Mouse (Mus musculus) CD8-positive naive resting alpha-beta T cell, adult 2 months (primary cell): ENCODE data around the gene Akap10.
"Not testable (repeated sequence)": the region's sequence is repeated elsewhere in the genome, so short reads cannot be mapped to it uniquely, and the experiment has no call there.

Source experiments
- DNase-seq, 2 experiments: peaks; one replicate each; pipeline ENCODE4 v3.0.0; 2022; ENCODE audit warnings: low read depth in 2 of 2, low spot score in 2 of 2

Gene Akap10

GRCm38 (mm10) chr11:61930098-61930517 lies at the start of gene Akap10:
Akap10 (minus strand) TSS chr11:61930252.
- DNase-seq: peak; percentile 90 to 91

GRCm38 (mm10) chr11:61975783-61976182 lies 45.7 kb upstream of the Akap10 start:
- DNase-seq: no peak

GRCm38 (mm10) chr11:61974106-61974707 lies 44.2 kb upstream of the Akap10 start:
- DNase-seq: no peak

GRCm38 (mm10) chr11:61971441-61972221 lies 41.6 kb upstream of the Akap10 start:
- no peak for DNase-seq

DNA sequence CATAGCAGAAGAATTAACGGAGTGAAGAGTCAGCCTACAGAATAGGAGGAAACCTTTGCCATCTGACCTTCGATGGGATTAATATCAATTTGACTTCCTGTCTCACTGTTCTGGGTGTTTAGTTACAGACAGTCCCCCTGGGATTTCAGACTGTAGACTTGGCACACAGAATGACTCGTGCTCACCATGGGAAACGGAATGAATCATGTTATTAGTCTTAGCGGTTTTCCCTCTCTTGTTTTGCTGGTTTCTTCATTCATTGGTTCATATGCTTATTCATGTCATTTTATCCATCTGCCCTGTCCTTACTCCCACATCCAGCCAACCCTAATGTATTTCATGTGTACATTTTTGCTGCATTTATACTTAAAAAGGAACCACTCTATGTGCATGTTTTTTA lies 40.8 kb upstream of the Akap10 start:
- no peak for DNase-seq

DNA sequence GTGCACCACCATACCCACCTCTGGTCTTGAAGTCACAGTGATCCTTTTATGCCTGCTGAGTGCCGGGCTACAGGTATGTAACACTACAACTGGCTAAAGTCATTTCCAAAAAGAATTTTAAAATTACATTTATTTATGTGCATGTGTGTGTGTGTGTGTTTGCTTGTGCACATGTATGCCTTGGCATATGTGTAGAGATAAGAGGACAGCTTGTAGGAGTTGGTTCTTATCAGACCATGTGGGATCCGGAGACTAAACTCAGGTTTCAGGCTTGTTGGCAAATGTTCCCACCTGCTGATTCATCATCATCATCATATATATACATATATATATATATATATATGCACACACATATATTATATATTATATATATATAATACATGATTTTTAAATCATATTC lies 38.8 kb upstream of the Akap10 start:
- no peak for DNase-seq

GRCm38 (mm10) chr11:61967034-61967433 lies 37.0 kb upstream of the Akap10 start:
- DNase-seq: no peak

DNA sequence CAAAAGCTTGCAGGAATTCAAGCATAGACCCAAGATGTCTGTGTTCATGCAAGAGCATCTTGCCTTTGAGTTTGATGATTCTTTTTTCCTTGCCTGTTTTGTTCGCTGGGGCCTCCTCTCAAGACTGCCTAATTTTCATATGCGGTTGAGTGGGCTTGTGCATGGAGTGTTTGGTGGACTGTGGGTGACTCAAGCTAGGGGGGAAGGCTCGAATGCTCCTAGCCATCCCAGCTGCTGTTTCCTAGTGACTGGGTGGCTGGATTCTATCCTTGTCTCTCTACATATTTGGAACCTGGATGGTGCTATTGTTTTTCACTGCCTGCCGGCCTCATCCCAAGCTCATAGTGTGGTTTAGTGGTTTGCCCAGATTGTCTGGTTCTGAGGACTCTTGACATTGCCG lies 34.6 kb upstream of the Akap10 start:
- DNase-seq: no peak

- DNase-seq: no peak
These were observed 33.1 kb upstream of the Akap10 start for GRCm38 (mm10) chr11:61963193-61963592.

- DNase-seq: no peak
These were observed 32.6 kb upstream of the Akap10 start for GRCm38 (mm10) chr11:61962684-61963083.

DNA sequence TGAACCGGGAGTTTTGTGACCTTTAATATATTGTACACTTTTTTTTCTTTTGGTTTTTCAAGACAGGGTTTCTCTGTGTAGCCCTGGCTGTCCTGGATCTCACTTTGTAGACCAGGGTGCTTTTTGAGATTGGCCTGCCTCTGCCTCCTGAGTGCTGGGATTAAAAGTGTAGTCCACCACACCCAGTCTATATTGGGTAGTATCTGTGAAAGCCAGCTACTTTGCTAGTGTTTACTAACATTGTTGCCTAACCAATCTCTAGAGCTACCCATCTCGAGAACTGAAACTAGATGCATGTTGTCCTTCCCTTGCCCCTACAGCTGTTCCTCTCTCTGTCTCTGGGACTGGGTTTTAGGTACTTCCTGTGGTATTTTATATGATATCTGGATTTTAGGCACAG lies 30.0 kb upstream of the Akap10 start:
- DNase-seq: no peak

DNA sequence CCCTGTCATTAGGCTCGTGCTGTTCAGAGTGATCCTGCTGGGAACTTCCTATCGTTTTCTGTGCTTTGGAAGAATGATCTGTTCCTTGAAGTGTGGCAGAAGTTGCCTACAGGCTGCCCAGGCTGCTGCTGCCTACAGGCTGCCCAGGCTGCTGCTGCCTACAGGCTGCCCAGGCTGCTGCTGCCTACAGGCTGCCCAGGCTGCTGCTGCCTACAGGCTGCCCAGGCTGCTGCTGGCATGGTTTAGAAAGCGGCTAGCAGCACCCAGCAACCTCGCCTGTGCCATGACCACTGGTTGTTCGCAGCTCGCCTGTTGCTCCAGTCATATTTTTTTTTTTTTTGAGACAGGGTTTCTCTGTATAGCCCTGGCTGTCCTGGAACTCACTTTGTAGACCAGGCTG lies 28.7 kb upstream of the Akap10 start:
- DNase-seq: not testable (repeated sequence)

DNA sequence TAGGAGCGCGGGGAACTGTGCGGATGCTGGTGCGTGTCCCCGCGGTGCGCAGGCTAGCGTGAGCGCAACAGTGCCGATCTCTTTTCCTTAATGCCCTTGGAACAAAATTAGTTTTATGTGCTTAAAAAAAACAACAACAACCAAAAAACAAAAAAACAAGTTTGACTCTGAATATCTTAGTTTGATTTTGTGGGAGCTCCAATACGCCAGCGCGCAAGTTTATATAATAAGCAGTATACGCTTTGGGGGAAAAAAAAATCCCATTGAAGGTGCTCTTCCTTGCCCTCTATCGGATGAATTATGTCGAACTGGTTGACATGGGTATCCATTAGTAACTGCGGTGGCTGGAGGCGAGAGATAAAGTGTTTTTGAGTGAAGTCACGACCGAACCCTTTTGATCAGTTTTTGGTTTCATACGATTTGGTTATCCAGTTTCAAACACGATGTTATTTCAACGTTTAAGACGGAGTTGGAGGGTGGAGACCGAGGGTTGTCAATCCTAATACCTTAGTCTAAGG lies 27.3 kb upstream of the Akap10 start:
- no peak for DNase-seq

DNA sequence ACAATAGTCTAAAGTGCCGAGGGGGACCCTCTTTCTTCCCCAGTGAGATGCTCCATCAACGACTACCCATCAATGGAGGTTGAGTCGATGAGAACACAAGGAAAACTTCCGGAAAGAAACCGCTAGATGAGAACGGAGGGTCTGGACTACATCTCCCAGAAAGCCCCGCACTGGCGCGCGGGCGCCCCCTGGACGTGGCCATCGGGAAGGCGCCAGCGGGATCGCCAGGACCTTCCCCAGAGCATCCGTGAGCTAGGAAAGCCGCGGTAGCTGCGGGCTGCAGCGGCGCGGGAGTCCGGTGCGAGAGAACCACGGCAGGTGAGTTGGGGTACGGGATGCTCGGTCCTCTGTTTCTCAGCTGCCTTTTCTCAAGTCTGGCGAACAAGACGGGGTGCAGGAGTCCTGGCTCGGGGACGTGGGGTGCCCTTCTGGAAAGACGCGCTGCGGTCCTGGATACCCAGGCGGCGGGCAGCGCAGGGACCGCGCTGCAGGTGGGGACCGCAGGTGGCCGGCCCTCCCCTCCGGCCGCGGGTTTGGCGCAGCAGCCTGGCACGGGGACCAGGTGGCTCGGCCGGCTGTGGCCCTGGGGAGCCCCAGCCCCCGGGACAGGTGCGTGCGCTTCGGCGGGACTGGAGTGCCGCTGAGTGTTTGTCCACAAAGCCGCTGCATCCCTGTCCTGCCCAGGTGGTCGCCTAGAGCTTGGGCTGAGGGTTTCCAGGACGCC lies 26.7 kb upstream of the Akap10 start, which contains the start of gene Specc1:
Gene Specc1, plus strand, starts transcription at position 192 of the 724 bp plus-strand sequence.
- DNase-seq: peak; percentile 80 to 89

DNA sequence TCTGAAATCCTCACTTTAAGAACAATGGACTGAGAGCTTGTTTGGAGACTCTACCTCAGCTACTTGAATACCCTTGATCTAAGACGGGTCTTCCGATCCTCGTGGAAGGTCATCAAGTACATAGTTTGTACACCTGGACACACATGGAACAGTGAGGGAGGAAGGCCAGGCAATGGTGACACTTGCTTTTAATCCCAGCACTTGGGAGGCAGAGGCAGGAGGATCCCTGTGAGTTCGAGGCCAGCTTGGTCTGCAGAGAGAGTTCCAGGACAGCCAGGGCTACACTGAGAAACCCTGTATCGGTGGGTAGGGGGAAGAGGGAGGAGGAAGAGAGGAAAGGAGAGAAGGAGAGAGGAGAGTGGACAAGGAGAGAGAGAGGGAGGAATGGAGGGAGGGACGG lies 25.9 kb upstream of the Akap10 start:
- DNase-seq: no peak

DNA sequence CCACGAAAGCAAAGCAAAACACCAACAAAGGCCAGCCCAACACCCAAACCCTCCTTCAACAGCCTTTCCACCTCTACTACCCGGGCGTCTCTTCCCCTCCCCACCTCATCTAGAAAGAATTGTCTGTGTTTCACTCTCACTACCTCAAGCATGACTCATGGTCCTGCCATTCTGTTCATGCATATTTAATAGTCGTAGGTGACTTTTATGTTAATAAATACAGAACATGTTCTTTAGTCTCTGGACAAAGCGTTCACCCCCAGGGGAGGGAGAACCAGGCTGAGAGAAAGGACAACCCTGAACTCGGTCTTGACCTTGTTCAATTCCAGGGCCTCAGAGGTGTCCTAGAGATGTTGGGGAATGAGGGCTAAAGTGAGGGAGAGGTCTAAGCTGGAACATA lies 25.1 kb upstream of the Akap10 start:
- no peak for DNase-seq

DNA sequence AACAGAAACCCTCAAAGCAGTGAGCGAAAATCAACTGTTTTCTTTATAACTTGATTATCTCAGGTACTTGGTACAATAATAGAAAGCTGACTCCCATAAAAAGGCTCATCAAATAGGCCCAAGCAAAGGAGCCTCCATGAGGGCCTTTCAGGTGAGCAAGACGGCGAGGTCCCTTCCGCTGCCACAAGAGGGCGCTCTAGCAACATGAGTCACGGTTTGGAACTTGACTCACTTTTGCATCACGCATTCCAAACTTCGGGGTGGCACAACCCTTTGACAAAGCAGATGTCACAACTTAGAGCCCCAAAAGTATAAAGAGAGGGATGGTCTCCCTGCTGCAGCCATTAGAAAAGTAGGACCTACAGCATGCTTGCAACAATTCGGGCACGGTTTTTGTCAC lies 20.6 kb upstream of the Akap10 start:
- DNase-seq: peak; percentile 77 to 81

- peak; percentile 21 to 27 for DNase-seq
These were observed 19.3 kb upstream of the Akap10 start for GRCm38 (mm10) chr11:61949315-61949714.

- no peak for DNase-seq
These were observed 16.6 kb upstream of the Akap10 start for GRCm38 (mm10) chr11:61946608-61947007.

DNA sequence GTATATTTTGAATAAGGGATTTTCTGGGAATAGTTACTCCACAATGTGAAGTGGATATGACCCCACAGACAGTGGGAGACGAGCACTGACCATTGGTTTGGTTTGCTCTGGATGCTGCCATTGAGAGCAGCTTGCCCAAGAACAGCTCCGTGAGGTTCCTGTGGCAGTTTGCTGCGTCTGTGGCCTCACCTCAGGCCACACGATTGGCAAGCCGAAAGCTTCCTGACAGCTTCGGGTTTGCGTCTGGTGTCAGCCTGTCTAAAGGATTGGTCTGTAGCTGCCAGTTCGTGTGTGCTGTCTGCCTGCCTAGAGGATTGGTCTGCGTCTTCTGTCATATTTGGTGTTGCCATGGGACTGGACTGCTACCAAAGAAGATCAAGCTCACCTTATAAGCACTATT lies 14.4 kb upstream of the Akap10 start:
- no peak for DNase-seq

GRCm38 (mm10) chr11:61942903-61943302 lies 12.9 kb upstream of the Akap10 start:
- DNase-seq: no peak

DNA sequence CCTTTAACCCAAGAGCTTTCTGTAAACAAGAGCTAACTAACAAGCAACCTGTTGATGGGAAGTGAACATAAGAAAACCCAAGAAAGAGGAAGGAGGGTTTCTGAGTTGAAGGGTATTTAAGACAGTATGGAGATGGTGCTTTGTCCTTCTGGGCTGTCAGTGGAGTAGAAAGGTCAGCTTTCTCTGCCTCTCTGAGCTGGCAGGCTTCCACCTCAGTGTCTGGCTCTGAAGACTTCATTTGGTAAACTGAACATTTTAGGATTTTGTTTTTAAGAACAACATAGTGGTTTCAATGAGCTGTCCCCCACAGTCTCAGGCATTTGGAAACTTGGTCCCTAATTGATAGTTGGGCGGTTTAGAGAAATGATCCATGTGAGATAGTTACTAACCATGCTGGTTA lies 7.7 kb upstream of the Akap10 start:
- no peak for DNase-seq
